Mouse (Mus musculus): ENCODE measurements around the gene Camkk1.

DNA sequence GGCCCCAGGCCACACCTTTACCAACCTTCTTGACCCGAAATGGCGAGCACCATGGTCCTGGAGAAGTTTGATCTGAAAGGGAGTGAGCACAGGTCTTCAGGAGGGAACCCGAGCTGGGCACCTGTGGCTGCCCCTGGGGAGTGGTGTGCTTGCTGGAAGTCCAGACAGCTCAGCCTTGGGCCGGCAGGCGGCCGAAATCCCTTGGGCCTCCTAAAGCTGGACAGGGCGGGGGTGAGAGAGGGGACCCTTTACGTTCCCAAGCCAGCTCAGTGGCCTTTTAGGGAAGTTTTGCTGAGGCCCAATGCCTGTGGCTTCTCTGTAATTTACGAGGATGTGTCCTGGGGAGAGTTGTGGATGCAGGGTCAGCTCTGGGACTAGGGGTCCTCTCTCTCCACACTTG, 28.1 kb upstream of the Camkk1 start:
- TF ChIP-seq EP300 (IDR thresholded peaks at IDR 0.05; ENCODE audit: insufficient read depth, low read depth, low read length) (no peak), CTCF (IDR thresholded peaks at IDR 0.05) (no peak)

All from heart, adult 2 months (tissue).